In genomic region chr2:27301444-27302111, GRCm38 (mm10) we compare ENCODE assay signal across 14 mouse cellular contexts. TPM values are rescaled to one million over a fixed set of nuclear protein-coding genes. Genes with fewer than 3 reads are reported as not detected.
DNase-seq lines count a peak whose midpoint lies in the region; ATAC-seq lines count a peak whose summit lies in the region.
"Had no signal": no experiment of that assay in that cellular context is flagged by ENCODE, and none has a peak within 500 bp of the region (broad histone marks: within the 10 kb centered on the region; RNA-seq: fewer than 3 reads in every experiment).

No protein-coding gene starts in this region.

- H3K4me2 ChIP-seq in hindbrain, embryonic 15.5 days, result no peak overlapping the region
- H3K4me2 ChIP-seq in midbrain, embryonic 15.5 days, result no peak overlapping the region
- H3K4me2 ChIP-seq: liver, embryonic 12.5 days had no signal

- H3K9me3 ChIP-seq in forebrain, embryonic 10.5 days, result no peaks in the 10 kb centered on the region
- H3K9me3 ChIP-seq in hindbrain, embryonic 15.5 days, result no peaks in the 10 kb centered on the region
- H3K9me3 ChIP-seq in midbrain, embryonic 15.5 days, result no peaks in the 10 kb centered on the region
- H3K9me3 ChIP-seq: G1E; liver, embryonic 12.5 days had no signal

- no peaks in the 10 kb centered on the region for H3K27me3 ChIP-seq in forebrain, embryonic 10.5 days (ENCODE audit: poor library complexity, severe bottlenecking)
- no peaks in the 10 kb centered on the region for H3K27me3 ChIP-seq in hindbrain, embryonic 15.5 days
- H3K27me3 ChIP-seq in midbrain, embryonic 15.5 days (replicated peaks), result no peaks in the 10 kb centered on the region
- H3K27me3 ChIP-seq: liver, embryonic 12.5 days had no signal

- peaks cover 42% of the 10 kb centered on the region for H3K36me3 ChIP-seq in forebrain, embryonic 10.5 days (replicated peaks)
- H3K36me3 ChIP-seq in hindbrain, embryonic 15.5 days, result no peaks in the 10 kb centered on the region
- H3K36me3 ChIP-seq in midbrain, embryonic 15.5 days (replicated peaks), result no peaks in the 10 kb centered on the region

- H3K9ac ChIP-seq in hindbrain, embryonic 15.5 days, result no peak overlapping the region
- no peak overlapping the region for H3K9ac ChIP-seq in midbrain, embryonic 15.5 days
- H3K9ac ChIP-seq: liver, embryonic 12.5 days had no signal

- ATAC-seq in hindbrain, embryonic 15.5 days (ENCODE audit: low FRiP score, low read depth), result peak; percentile 75
- ATAC-seq in midbrain, embryonic 15.5 days (replicated peaks), result peak; percentile 65
- ATAC-seq: liver, embryonic 12.5 days had no signal

- intact Hi-C loops in gastrocnemius, postnatal 36 days (cut with DNase I), result no loop called here

- WGBS in forebrain, embryonic 10.5 days, result 70% methylated on average over 12 of the region's 12 CpGs
- WGBS in hindbrain, embryonic 15.5 days, result 30% methylated on average over 12 of the region's 12 CpGs
- 37% methylated on average over 12 of the region's 12 CpGs for WGBS in midbrain, embryonic 15.5 days

- H3K4me3 ChIP-seq in forebrain, embryonic 10.5 days, result no peak overlapping the region
- H3K4me3 ChIP-seq in hindbrain, embryonic 15.5 days, result no peak overlapping the region
- no peak overlapping the region for H3K4me3 ChIP-seq in midbrain, embryonic 15.5 days
- H3K4me3 ChIP-seq: erythroblast, embryonic 14.5 days; layer of hippocampus, adult 2 months; liver, embryonic 12.5 days had no signal

- DNase-seq in embryo, embryonic 10 days (ENCODE audit: low spot score), result peak; percentile 26
- no peak for DNase-seq in embryo, embryonic 9.5 days (ENCODE audit: extremely low spot score)
- no peak for DNase-seq in forebrain, embryonic 10.5 days (ENCODE audit: extremely low spot score, low spot score)
- DNase-seq in adipocyte (ENCODE audit: low spot score), result no peak
- no peak for DNase-seq in right cerebral cortex, postnatal 25 days
- DNase-seq in gastrocnemius, postnatal 36 days, result no peak
- DNase-seq: cerebellum, adult 18-20 months had no signal

- peaks cover 20% of the 10 kb centered on the region for H3K4me1 ChIP-seq in forebrain, embryonic 10.5 days
- peaks cover 30% of the 10 kb centered on the region for H3K4me1 ChIP-seq in hindbrain, embryonic 15.5 days (replicated peaks)
- H3K4me1 ChIP-seq in midbrain, embryonic 15.5 days, result peaks cover 20% of the 10 kb centered on the region
- H3K4me1 ChIP-seq: liver, embryonic 12.5 days had no signal

- H3K27ac ChIP-seq in forebrain, embryonic 10.5 days, result peak overlapping the region; percentile 75
- H3K27ac ChIP-seq in hindbrain, embryonic 15.5 days (replicated peaks), result peak overlapping the region; percentile 71
- H3K27ac ChIP-seq in midbrain, embryonic 15.5 days, result peak overlapping the region; percentile 63
- H3K27ac ChIP-seq: layer of hippocampus, adult 2 months; liver, embryonic 12.5 days; macrophage had no signal

RNA-seq across cellular contexts. Expression of gene Sardh, which starts 53.4 kb away (rescaled TPM):
- polyA plus RNA-seq in forebrain, embryonic 10.5 days (2016; fragmentation: Nextera tagmentation; extraction: Ambion mirVana), result 1.8 TPM in 2 replicates
- polyA plus RNA-seq in hindbrain, embryonic 15.5 days (2015; fragmentation: Nextera tagmentation; extraction: Ambion mirVana), result 7.5 and 8.6 TPM in 2 replicates
- 4.6 and 6.5 TPM in 2 replicates for polyA plus RNA-seq in midbrain, embryonic 15.5 days (2015; fragmentation: Nextera tagmentation; extraction: Ambion mirVana)
- total RNA-seq in gastrocnemius, postnatal 36 days (2021), result 1 to 10 TPM in 1 of 2 experiments, under 1 TPM in 1; 0.82 to 1.4 TPM
- polyA plus RNA-seq: G1E had no signal
